Mouse (Mus musculus): ENCODE results near the gene Slc17a4.

DNA sequence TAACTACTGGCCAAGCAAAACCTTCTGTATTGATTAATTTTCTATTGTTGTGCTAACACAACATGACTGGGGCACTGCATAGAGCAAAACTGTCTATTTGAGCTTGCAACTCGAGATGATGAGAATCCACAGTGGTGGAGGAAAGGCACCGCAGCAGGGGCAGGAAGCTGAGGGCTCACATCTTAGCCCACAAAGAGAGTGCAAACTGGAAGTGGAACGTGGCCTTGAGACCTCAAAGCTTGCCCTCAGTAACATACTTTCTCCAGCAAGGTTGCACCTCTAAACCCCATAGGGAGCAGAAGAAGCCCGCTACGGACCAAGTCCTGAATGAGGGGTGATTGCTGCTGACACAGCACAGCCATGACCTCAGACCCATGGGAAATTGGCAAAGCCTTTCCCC, 4.7 kb downstream of the Slc17a4 start:
- no peak for TF ChIP-seq CTCF (IDR thresholded peaks at IDR 0.05; ENCODE audit: extremely low read depth, insufficient read depth, low read length)
- TF ChIP-seq POLR2A (IDR thresholded peaks at IDR 0.05; ENCODE audit: extremely low read depth, insufficient read depth, low read length) = no peak
